Comparison of ENCODE assay signal across 9 mouse cellular contexts in the genomic region with DNA sequence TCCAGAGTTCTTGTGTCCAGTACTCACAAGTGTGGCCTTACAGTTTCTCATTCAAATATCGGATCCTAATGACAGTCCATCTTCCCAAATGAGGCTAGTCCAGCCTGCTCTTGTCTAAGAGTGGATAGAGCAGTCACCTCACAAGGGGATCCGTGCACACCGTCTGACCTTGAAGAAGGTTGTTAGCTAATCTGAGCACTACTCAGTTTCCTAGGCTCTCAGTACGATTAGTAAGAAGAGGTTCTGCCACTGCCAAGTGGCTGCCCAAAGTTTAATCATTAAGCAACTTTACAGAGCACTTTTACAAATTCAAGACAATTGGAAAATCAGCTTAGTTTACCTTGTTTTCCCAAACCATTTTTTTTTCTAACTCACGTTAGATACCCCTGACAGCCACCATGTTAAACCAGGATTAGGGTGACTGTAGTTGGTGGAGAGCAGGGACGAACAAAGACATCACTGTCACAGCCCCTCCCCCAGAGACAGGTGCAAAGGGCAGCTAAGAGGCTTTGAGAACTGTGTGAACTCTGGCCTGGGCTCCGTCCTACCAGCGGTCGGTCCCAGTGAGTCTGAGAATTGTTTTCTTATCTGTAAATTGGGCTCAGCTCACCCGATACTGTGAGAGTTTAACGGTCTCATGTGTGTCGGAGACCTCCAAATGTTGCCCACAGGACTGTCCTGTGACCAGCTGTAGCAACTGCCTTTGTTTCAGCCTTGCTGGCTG.
DNase-seq lines count a peak whose midpoint lies in the region; ATAC-seq and TF ChIP-seq lines count a peak whose summit lies in the region.
"Had no signal": no experiment of that assay in that cellular context is flagged by ENCODE, and none has a peak within 500 bp of the region (broad histone marks: within the 10 kb centered on the region; RNA-seq: fewer than 3 reads in every experiment).

No protein-coding gene starts in this region.

- no peak for ATAC-seq in heart, embryonic 14.5 days (ENCODE audit: insufficient number of reproducible peaks, insufficient read depth, low FRiP score, low read depth)
- no peak for ATAC-seq in hindbrain, embryonic 16.5 days

- H3K27me3 ChIP-seq in heart, embryonic 14.5 days (ENCODE audit: control insufficient read depth, insufficient read depth, low read length) = peaks cover 35% of the 10 kb centered on the region
- no peaks in the 10 kb centered on the region for H3K27me3 ChIP-seq in hindbrain, embryonic 16.5 days (replicated peaks; ENCODE audit: control insufficient read depth, insufficient read depth, low read length)
- H3K27me3 ChIP-seq in liver, adult 2 months (ENCODE audit: control insufficient read depth, insufficient read depth, low read length) = no peaks in the 10 kb centered on the region
- no peaks in the 10 kb centered on the region for H3K27me3 ChIP-seq in myocyte (ENCODE audit: control insufficient read depth, insufficient read depth, insufficient read length)

- intact Hi-C loops in gastrocnemius, postnatal 36 days (cut with DNase I) = loop anchor here (10.0 kb wide), 1 partner anchor 244 kb away; no protein-coding TSS in a partner anchor

- H3K36me3 ChIP-seq in heart, embryonic 14.5 days (ENCODE audit: control insufficient read depth, insufficient read depth, low read length) = no peaks in the 10 kb centered on the region
- no peaks in the 10 kb centered on the region for H3K36me3 ChIP-seq in hindbrain, embryonic 16.5 days (ENCODE audit: control insufficient read depth, insufficient read depth, low read length)
- no peaks in the 10 kb centered on the region for H3K36me3 ChIP-seq in liver, adult 2 months (ENCODE audit: control insufficient read depth, insufficient read depth, low read length)
- H3K36me3 ChIP-seq in myocyte (ENCODE audit: control insufficient read depth, insufficient read depth) = no peaks in the 10 kb centered on the region
- H3K36me3 ChIP-seq: G1E had no signal

- no peak overlapping the region for H3K4me3 ChIP-seq in heart, embryonic 14.5 days (ENCODE audit: control insufficient read depth in 1 of 2, insufficient read depth in 1 of 2, low read depth in 1 of 2, low read length in 2 of 2)
- H3K4me3 ChIP-seq in hindbrain, embryonic 16.5 days (ENCODE audit: low read length) = no peak overlapping the region
- no peak overlapping the region for H3K4me3 ChIP-seq in liver, adult 2 months (ENCODE audit: insufficient read depth, low read depth, low read length)
- no peak overlapping the region for H3K4me3 ChIP-seq in myocyte

- no peaks in the 10 kb centered on the region for H3K79me2 ChIP-seq in liver, adult 2 months (ENCODE audit: control insufficient read depth, insufficient read depth, low read length)
- H3K79me2 ChIP-seq in myocyte (ENCODE audit: control insufficient read depth, insufficient read depth) = no peaks in the 10 kb centered on the region

- 0 out of 2 replicates have a peak overlapping the region, but pooled peaks have one; percentile 92 for H3K4me2 ChIP-seq in heart, embryonic 14.5 days (ENCODE audit: low read length)
- H3K4me2 ChIP-seq in hindbrain, embryonic 16.5 days (ENCODE audit: low read length) = peak overlapping the region; percentile 94
- no peak overlapping the region for H3K4me2 ChIP-seq in myocyte (ENCODE audit: low read depth)

- H3K27ac ChIP-seq in heart, embryonic 14.5 days (replicated peaks in 1 of 2; ENCODE audit: control insufficient read depth in 1 of 2, insufficient read depth in 1 of 2, low read depth in 2 of 2, low read length in 2 of 2) = no peak overlapping the region
- no peak overlapping the region for H3K27ac ChIP-seq in hindbrain, embryonic 16.5 days (ENCODE audit: low read depth, low read length)
- peak overlapping the region; percentile 91 for H3K27ac ChIP-seq in liver, adult 2 months (replicated peaks; ENCODE audit: insufficient read depth, low read depth, low read length)

- H3K9me3 ChIP-seq in heart, embryonic 14.5 days (ENCODE audit: control insufficient read depth, low read length) = no peaks in the 10 kb centered on the region
- H3K9me3 ChIP-seq in hindbrain, embryonic 16.5 days (ENCODE audit: control insufficient read depth, low read length) = no peaks in the 10 kb centered on the region

- H3K4me1 ChIP-seq in heart, embryonic 14.5 days (ENCODE audit: control insufficient read depth in 2 of 2, insufficient read depth in 2 of 2, low read length in 2 of 2) = peaks cover 13 to 15% of the 10 kb centered on the region in 2 experiments
- H3K4me1 ChIP-seq in hindbrain, embryonic 16.5 days (ENCODE audit: control insufficient read depth, insufficient read depth, low read depth, low read length) = no peaks in the 10 kb centered on the region
- H3K4me1 ChIP-seq in liver, adult 2 months (ENCODE audit: control insufficient read depth, insufficient read depth, low read length) = peaks cover 22% of the 10 kb centered on the region

- H3ac ChIP-seq in myocyte (ENCODE audit: control insufficient read depth, insufficient read length) = no peak overlapping the region

- no peak for DNase-seq in heart, postnatal 4 days
- DNase-seq in liver, adult 2 months (ENCODE audit: extremely low read depth, low read depth, low spot score) = peak; percentile 90
- DNase-seq in gastrocnemius, postnatal 36 days = no peak
- DNase-seq in urinary bladder, postnatal 36 days (ENCODE audit: low spot score in 2 of 2) = no peak
- DNase-seq in frontal cortex, postnatal 10 days (ENCODE audit: low spot score in 2 of 2) = no peak

- 48% methylated on average over 12 of the region's 12 CpGs for WGBS in heart, embryonic 14.5 days
- WGBS in hindbrain, embryonic 16.5 days = 39% methylated on average over 12 of the region's 12 CpGs
- 25% methylated on average over 12 of the region's 12 CpGs for WGBS in liver, adult 2 months

- no peak overlapping the region for H3K9ac ChIP-seq in heart, embryonic 14.5 days (ENCODE audit: low read length)
- no peak overlapping the region for H3K9ac ChIP-seq in hindbrain, embryonic 16.5 days (ENCODE audit: low read depth, low read length)
- peak overlapping the region; percentile 60 for H3K9ac ChIP-seq in liver, adult 2 months (ENCODE audit: low read depth, low read length)

- no peak for TF ChIP-seq CTCF in liver, adult 2 months (IDR thresholded peaks at IDR 0.05; ENCODE audit: low read depth, low read length)

- no peak for TF ChIP-seq POLR2A in liver, adult 2 months (IDR thresholded peaks at IDR 0.05; ENCODE audit: extremely low read depth, insufficient read depth, low read length)
- TF ChIP-seq POLR2A in myocyte (IDR thresholded peaks at IDR 0.05; ENCODE audit: insufficient read length, low read depth) = no peak

TF ChIP-seq in myocyte, 11 proteins besides CTCF, POLR2A, EP300 and RAD21:
- TF ChIP-seq REST (IDR thresholded peaks at IDR 0.05; ENCODE audit: insufficient read depth, insufficient read length) (no peak), POLR2AphosphoS2 (IDR thresholded peaks at IDR 0.05; ENCODE audit: insufficient read length, low read depth) (no peak), MAX (IDR thresholded peaks at IDR 0.05; ENCODE audit: low read depth) (no peak), USF1 (IDR thresholded peaks at IDR 0.05; ENCODE audit: low read depth) (no peak), E2F4 (IDR thresholded peaks at IDR 0.05; ENCODE audit: insufficient read depth) (no peak), MYOD1 (IDR thresholded peaks at IDR 0.05; ENCODE audit: control insufficient read depth in 1 of 3, insufficient read length in 2 of 3, low read depth in 2 of 3) (peak in 2 of 3 experiments; percentile 27 to 64), TCF12 (IDR thresholded peaks at IDR 0.05; ENCODE audit: insufficient read depth, poor library complexity, severe bottlenecking) (no peak), TCF3 (IDR thresholded peaks at IDR 0.05; ENCODE audit: insufficient read length, low read depth) (no peak), SRF (IDR thresholded peaks at IDR 0.05; ENCODE audit: control insufficient read depth, insufficient read length, low read depth) (no peak), MYOG (IDR thresholded peaks at IDR 0.05; ENCODE audit: control insufficient read depth in 1 of 3, insufficient read depth in 1 of 3, insufficient read length in 2 of 3, low read depth in 2 of 3) (peak in 1 of 3 experiments; percentile 42), CEBPB (IDR thresholded peaks at IDR 0.05; ENCODE audit: insufficient read depth, poor library complexity, severe bottlenecking) (no peak)
TF ChIP-seq in myocyte: peak in this region for 2.
